23 mouse cellular contexts compared by ENCODE assay signal in the genomic region with DNA sequence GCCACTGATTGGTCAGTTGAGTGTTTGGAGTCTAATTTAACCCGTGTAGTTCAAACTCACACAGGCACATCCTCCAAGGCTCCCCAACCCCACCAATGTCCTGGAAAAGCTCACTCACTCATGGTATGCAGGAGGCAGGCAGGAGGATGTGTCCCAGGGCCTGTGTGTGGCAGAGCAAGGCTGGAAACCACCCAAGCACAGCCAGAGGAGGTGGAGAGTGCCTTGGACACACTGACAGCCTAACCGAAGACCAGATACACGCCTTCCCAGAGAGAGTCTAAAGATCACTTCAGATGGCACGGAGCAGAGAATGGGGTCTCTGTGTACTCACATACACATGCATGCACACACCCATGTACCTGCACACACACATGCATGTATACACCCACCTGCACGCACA.
DNase-seq lines count a peak whose midpoint lies in the region; ATAC-seq and TF ChIP-seq lines count a peak whose summit lies in the region.
"Had no signal": no experiment of that assay in that cellular context is flagged by ENCODE, and none has a peak within 500 bp of the region (broad histone marks: within the 10 kb centered on the region; RNA-seq: fewer than 3 reads in every experiment).

No protein-coding gene starts in this region.

- H3K4me1 ChIP-seq in stomach, embryonic 15.5 days, result peaks cover 16% of the 10 kb centered on the region
- H3K4me1 ChIP-seq in stomach, postnatal 0 days (replicated peaks; ENCODE audit: control insufficient read depth, insufficient read depth), result no peaks in the 10 kb centered on the region
- no peaks in the 10 kb centered on the region for H3K4me1 ChIP-seq in hindbrain, postnatal 0 days (ENCODE audit: insufficient read depth, low read length)
- H3K4me1 ChIP-seq: liver, embryonic 15.5 days had no signal

- H3K9me3 ChIP-seq in stomach, embryonic 15.5 days, result no peaks in the 10 kb centered on the region
- H3K9me3 ChIP-seq in stomach, postnatal 0 days (ENCODE audit: control insufficient read depth, low read length), result no peaks in the 10 kb centered on the region
- no peaks in the 10 kb centered on the region for H3K9me3 ChIP-seq in hindbrain, postnatal 0 days (ENCODE audit: low read length)
- H3K9me3 ChIP-seq: forebrain, embryonic 13.5 days; heart, embryonic 12.5 days; limb, embryonic 13.5 days; liver, embryonic 15.5 days; midbrain, embryonic 13.5 days; neural tube, embryonic 15.5 days had no signal

- no peak overlapping the region for H3K4me2 ChIP-seq in stomach, embryonic 15.5 days
- no peak overlapping the region for H3K4me2 ChIP-seq in stomach, postnatal 0 days (replicated peaks; ENCODE audit: low read depth)
- H3K4me2 ChIP-seq in hindbrain, postnatal 0 days (ENCODE audit: low read depth, low read length), result no peak overlapping the region
- H3K4me2 ChIP-seq: forebrain, embryonic 13.5 days; heart, embryonic 12.5 days; hindbrain, embryonic 14.5 days; limb, embryonic 13.5 days; liver, embryonic 15.5 days; midbrain, embryonic 13.5 days; neural tube, embryonic 15.5 days had no signal

- H3K9ac ChIP-seq in stomach, embryonic 15.5 days, result no peak overlapping the region
- no peak overlapping the region for H3K9ac ChIP-seq in stomach, postnatal 0 days (ENCODE audit: low read length)
- no peak overlapping the region for H3K9ac ChIP-seq in hindbrain, postnatal 0 days (replicated peaks; ENCODE audit: low read length)
- H3K9ac ChIP-seq: forebrain, embryonic 13.5 days; heart, embryonic 12.5 days; hindbrain, embryonic 14.5 days; limb, embryonic 13.5 days; liver, embryonic 15.5 days; midbrain, embryonic 13.5 days; neural tube, embryonic 15.5 days had no signal

- no peak for TF ChIP-seq CTCF in stomach, postnatal 0 days (IDR thresholded peaks at IDR 0.05; ENCODE audit: low read depth)
- TF ChIP-seq CTCF in hindbrain, postnatal 0 days (IDR thresholded peaks at IDR 0.05; ENCODE audit: low read depth), result no peak

- no peaks in the 10 kb centered on the region for H3K36me3 ChIP-seq in stomach, embryonic 15.5 days
- no peaks in the 10 kb centered on the region for H3K36me3 ChIP-seq in stomach, postnatal 0 days (ENCODE audit: control insufficient read depth, insufficient read depth, low read length)
- no peaks in the 10 kb centered on the region for H3K36me3 ChIP-seq in hindbrain, postnatal 0 days (ENCODE audit: insufficient read depth, low read length)
- H3K36me3 ChIP-seq: heart, embryonic 12.5 days; limb, embryonic 13.5 days; liver, embryonic 15.5 days; midbrain, embryonic 13.5 days; neural tube, embryonic 15.5 days had no signal

- no peak for TF ChIP-seq EP300 in stomach, postnatal 0 days (optimal IDR thresholded peaks at IDR 0.05)

- H3K27ac ChIP-seq in stomach, embryonic 15.5 days, result no peak overlapping the region
- H3K27ac ChIP-seq in stomach, postnatal 0 days (replicated peaks), result no peak overlapping the region
- H3K27ac ChIP-seq in hindbrain, postnatal 0 days, result no peak overlapping the region
- H3K27ac ChIP-seq: forebrain, embryonic 13.5 days; hindbrain, embryonic 14.5 days; limb, embryonic 13.5 days; liver, embryonic 15.5 days; midbrain, embryonic 13.5 days; neural tube, embryonic 15.5 days had no signal

- 47% methylated on average over 5 of the region's 5 CpGs for WGBS in stomach, embryonic 15.5 days
- WGBS in stomach, postnatal 0 days, result 39% methylated on average over 5 of the region's 5 CpGs
- WGBS in hindbrain, postnatal 0 days, result 53% methylated on average over 5 of the region's 5 CpGs

- 0 out of 2 replicates have a peak, but pooled peaks have one; percentile 30 for ATAC-seq in stomach, embryonic 15.5 days (ENCODE audit: insufficient read depth, low FRiP score, low read depth)
- ATAC-seq in stomach, postnatal 0 days (ENCODE audit: low FRiP score, low TSS enrichment), result no peak
- ATAC-seq in hindbrain, postnatal 0 days, result no peak
- ATAC-seq: forebrain, embryonic 13.5 days; midbrain, embryonic 13.5 days had no signal

- no peak overlapping the region for H3K4me3 ChIP-seq in stomach, embryonic 15.5 days (replicated peaks)
- H3K4me3 ChIP-seq in stomach, postnatal 0 days (ENCODE audit: low read depth, low read length), result no peak overlapping the region
- no peak overlapping the region for H3K4me3 ChIP-seq in hindbrain, postnatal 0 days (ENCODE audit: low read length)
- H3K4me3 ChIP-seq: erythroblast, embryonic 14.5 days; forebrain, embryonic 13.5 days; heart, embryonic 12.5 days; limb, embryonic 13.5 days; liver, embryonic 15.5 days; midbrain, embryonic 13.5 days; myocyte; neural tube, embryonic 15.5 days had no signal

- H3K27me3 ChIP-seq in stomach, embryonic 15.5 days (replicated peaks), result no peaks in the 10 kb centered on the region
- H3K27me3 ChIP-seq in stomach, postnatal 0 days (ENCODE audit: control insufficient read depth, insufficient read depth, low read length), result no peaks in the 10 kb centered on the region
- no peaks in the 10 kb centered on the region for H3K27me3 ChIP-seq in hindbrain, postnatal 0 days (ENCODE audit: insufficient read depth, low read length)

- DNase-seq in kidney, adult 9 months, result peak; percentile 26
- DNase-seq in kidney, adult 18-20 months, result no peak
- no peak for DNase-seq in stomach, postnatal 0 days (ENCODE audit: low spot score)
- DNase-seq in kidney, postnatal 14 days, result peak; percentile 35
- no peak for DNase-seq in hindbrain, postnatal 0 days (ENCODE audit: low spot score)
- no peak for DNase-seq in spleen, postnatal 4 days (ENCODE audit: low spot score in 2 of 2)
- DNase-seq: adrenal gland, adult 2 months; B cell, adult 2 months; cerebellum, adult 8-10 months; gastrocnemius, postnatal 10 days; heart, adult 11 months; heart, postnatal 36 days; thymus, adult 2 months had no signal

Comparison
In these comparisons a context has a peak if more than half of its experiments do, and no peak if none do; other contexts are left out.
1. DNase-seq: peak in kidney, adult 9 months (single experiment) and kidney, postnatal 14 days (single experiment); none in kidney, adult 18-20 months (single experiment), stomach, postnatal 0 days (single experiment), hindbrain, postnatal 0 days (single experiment) and spleen, postnatal 4 days (0 of 2).